Mouse (Mus musculus) myocyte (in vitro differentiated cells): ENCODE measurements at regions not wholly inside any gene's neighbourhood (a gene's known extent, or its start where the extent isn't known, plus 50 kb on each side); places are given as distances from the start of the nearest gene placed in this dataset.

Experiments used
- CEBPB ChIP-seq: IDR thresholded peaks from 2 replicates; pipeline ENCODE4 v1.6.1; 2011; ENCODE audit warnings: mild to moderate bottlenecking, moderate library complexity; ENCODE audit not compliant: poor library complexity, insufficient read depth, severe bottlenecking
- E2F4 ChIP-seq: IDR thresholded peaks from one replicate; pipeline ENCODE4 v1.6.1; 2011; ENCODE audit warnings: mild to moderate bottlenecking, control low read depth, moderate library complexity; ENCODE audit not compliant: insufficient read depth
- MAX ChIP-seq: IDR thresholded peaks from one replicate; pipeline ENCODE4 v1.6.1; 2011; ENCODE audit warnings: low read depth, mild to moderate bottlenecking, control low read depth
- MYOD1 ChIP-seq, 3 experiments: IDR thresholded peaks; one replicate each; pipeline ENCODE4 v1.6.1; 2011; ENCODE audit warnings: control low read depth in 2 of 3, low read depth in 2 of 3, mild to moderate bottlenecking in 2 of 3, moderate library complexity in 1 of 3; ENCODE audit not compliant: insufficient read length in 2 of 3, control insufficient read depth in 1 of 3
- MYOG ChIP-seq, 3 experiments: IDR thresholded peaks; one replicate each; pipeline ENCODE4 v1.6.1; 2011; ENCODE audit warnings: control low read depth in 2 of 3, low read depth in 2 of 3, mild to moderate bottlenecking in 2 of 3; ENCODE audit not compliant: insufficient read length in 2 of 3, control insufficient read depth in 1 of 3, insufficient read depth in 1 of 3
- POLR2A ChIP-seq: IDR thresholded peaks from one replicate; pipeline ENCODE4 v1.6.1; 2011; ENCODE audit warnings: low read depth, mild to moderate bottlenecking, control low read depth, moderate library complexity; ENCODE audit not compliant: insufficient read length
- REST ChIP-seq: IDR thresholded peaks from one replicate; pipeline ENCODE4 v1.6.1; 2011; ENCODE audit warnings: mild to moderate bottlenecking, control low read depth, moderate library complexity; ENCODE audit not compliant: insufficient read depth, insufficient read length
- TCF12 ChIP-seq: IDR thresholded peaks from one replicate; pipeline ENCODE4 v1.6.1; 2011; ENCODE audit warnings: mild to moderate bottlenecking, control low read depth; ENCODE audit not compliant: poor library complexity, insufficient read depth, severe bottlenecking
- USF1 ChIP-seq: IDR thresholded peaks from one replicate; pipeline ENCODE4 v1.6.1; 2011; ENCODE audit warnings: low read depth, mild to moderate bottlenecking, control low read depth, moderate library complexity

GRCm38 (mm10) chr5:101345406-101345805, 319.4 kb downstream of the Nkx6-1 start:
- TF ChIP-seq MYOD1 (IDR thresholded peaks at IDR 0.05; ENCODE audit: control insufficient read depth in 1 of 3, insufficient read length in 2 of 3, low read depth in 2 of 3): no peak
- no peak for TF ChIP-seq POLR2A
- TF ChIP-seq TCF12: no peak
- TF ChIP-seq E2F4: no peak
- no peak for TF ChIP-seq MAX
- no peak for TF ChIP-seq USF1
- no peak for TF ChIP-seq CEBPB
- no peak for TF ChIP-seq MYOG (IDR thresholded peaks at IDR 0.05; ENCODE audit: control insufficient read depth in 1 of 3, insufficient read depth in 1 of 3, insufficient read length in 2 of 3, low read depth in 2 of 3)
- no peak for TF ChIP-seq REST
